Mouse (Mus musculus): Measurements from ENCODE around the gene Trmt2a. TPM values are rescaled to one million over a fixed set of nuclear protein-coding genes. Genes with fewer than 3 reads are reported as not detected.

Trmt2a gene
- polyA plus RNA-seq, 1 experiment from 2014 or later = 74.8 TPM

DNA sequence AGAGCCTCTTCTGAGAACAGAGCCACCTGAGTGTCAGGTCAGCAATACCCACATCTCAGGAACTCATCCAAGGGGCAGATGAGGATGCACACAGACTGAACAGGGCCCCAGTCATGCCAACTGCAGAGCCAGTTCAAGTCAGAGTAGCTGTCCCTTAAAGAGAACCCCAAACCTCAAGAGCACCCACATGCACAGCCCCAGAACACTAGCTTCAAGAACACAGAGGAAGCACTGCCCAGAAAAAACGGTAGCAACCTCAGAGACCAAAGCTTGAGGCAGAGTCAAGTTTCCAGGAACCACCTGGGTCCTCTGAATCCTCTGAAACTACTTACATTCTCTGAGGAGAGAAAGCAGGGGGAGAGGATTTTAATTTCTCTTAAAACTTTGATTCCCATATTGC is 15.0 kb upstream of the Trmt2a start:
- Histone ChIP-seq H3K4me3 (replicated peaks) (no peak overlapping the region), H3K9ac (no peak overlapping the region), H3K27me3 (peaks cover 35% of the 10 kb centered on the region)

GRCm38 (mm10) chr16:18233919-18234670 is 14.4 kb upstream of the Trmt2a start:
- Histone ChIP-seq H3K9me3 (replicated peaks) (no peaks in the 10 kb centered on the region), H3K9ac (peak overlapping the region; percentile 68), H3K4me3 (replicated peaks) (peak overlapping the region; percentile 66), H3K27me3 (peaks cover 35% of the 10 kb centered on the region), H3K36me3 (peaks cover 15% of the 10 kb centered on the region), H3K4me1 (replicated peaks) (peaks cover 63% of the 10 kb centered on the region), H3K27ac (no peak overlapping the region), H3K4me2 (peak overlapping the region; percentile 76)
- WGBS (ENCODE audit: insufficient replicate concordance) = 21% methylated on average over 13 of the region's 13 CpGs
- no peak for DNase-seq
- ATAC-seq (ENCODE audit: low read depth) = no peak

More for the DNA sequence above, 15.0 kb upstream of the Trmt2a start:
- 22% methylated on average over 1 of the region's 1 CpGs for WGBS (ENCODE audit: insufficient replicate concordance)
- Histone ChIP-seq H3K27ac (no peak overlapping the region), H3K36me3 (peaks cover 8% of the 10 kb centered on the region), H3K4me2 (no peak overlapping the region), H3K4me1 (replicated peaks) (peaks cover 65% of the 10 kb centered on the region), H3K9me3 (replicated peaks) (no peaks in the 10 kb centered on the region)
- DNase-seq (no peak), ATAC-seq (ENCODE audit: low read depth) (no peak)

- Histone ChIP-seq H3K27ac (peak within 1 kb of the TSS; percentile 43), H3K4me3 (replicated peaks) (peak within 1 kb of the TSS; percentile 66), H3K4me2 (peak within 1 kb of the TSS; percentile 76), H3K9ac (peak within 1 kb of the TSS; percentile 68), H3K36me3 (peaks cover 21% of the 10 kb centered on the region), H3K4me1 (replicated peaks) (peaks cover 56% of the 10 kb centered on the region), H3K27me3 (peaks cover 35% of the 10 kb centered on the region), H3K9me3 (replicated peaks) (no peaks in the 10 kb centered on the region)
- WGBS (ENCODE audit: insufficient replicate concordance) = under 1% methylated on average over 59 of the region's 79 CpGs
- no peak for DNase-seq
- ATAC-seq (ENCODE audit: low read depth) = peak; percentile 48
Observed at GRCm38 (mm10) chr16:18234671-18235388, 13.6 kb upstream of the Trmt2a start, which contains the start of gene Zdhhc8. Gene Zdhhc8, minus strand, starts transcription at chr16:18235136.

- peak overlapping the region; percentile 76 for H3K4me2 ChIP-seq
- no peaks in the 10 kb centered on the region for H3K9me3 ChIP-seq (replicated peaks)
- WGBS (ENCODE audit: insufficient replicate concordance) = 11% methylated on average over 19 of the region's 19 CpGs
- peak; percentile 22 for ATAC-seq (ENCODE audit: low read depth)
- peak overlapping the region; percentile 43 for H3K27ac ChIP-seq
- H3K4me3 ChIP-seq (replicated peaks) = peak overlapping the region; percentile 66
- peaks cover 50% of the 10 kb centered on the region for H3K4me1 ChIP-seq (replicated peaks)
- no peak for DNase-seq
- peak overlapping the region; percentile 68 for H3K9ac ChIP-seq
- peaks cover 35% of the 10 kb centered on the region for H3K27me3 ChIP-seq
- H3K36me3 ChIP-seq = peaks cover 28% of the 10 kb centered on the region
Observed at GRCm38 (mm10) chr16:18235389-18236065, 13.0 kb upstream of the Trmt2a start.

DNA sequence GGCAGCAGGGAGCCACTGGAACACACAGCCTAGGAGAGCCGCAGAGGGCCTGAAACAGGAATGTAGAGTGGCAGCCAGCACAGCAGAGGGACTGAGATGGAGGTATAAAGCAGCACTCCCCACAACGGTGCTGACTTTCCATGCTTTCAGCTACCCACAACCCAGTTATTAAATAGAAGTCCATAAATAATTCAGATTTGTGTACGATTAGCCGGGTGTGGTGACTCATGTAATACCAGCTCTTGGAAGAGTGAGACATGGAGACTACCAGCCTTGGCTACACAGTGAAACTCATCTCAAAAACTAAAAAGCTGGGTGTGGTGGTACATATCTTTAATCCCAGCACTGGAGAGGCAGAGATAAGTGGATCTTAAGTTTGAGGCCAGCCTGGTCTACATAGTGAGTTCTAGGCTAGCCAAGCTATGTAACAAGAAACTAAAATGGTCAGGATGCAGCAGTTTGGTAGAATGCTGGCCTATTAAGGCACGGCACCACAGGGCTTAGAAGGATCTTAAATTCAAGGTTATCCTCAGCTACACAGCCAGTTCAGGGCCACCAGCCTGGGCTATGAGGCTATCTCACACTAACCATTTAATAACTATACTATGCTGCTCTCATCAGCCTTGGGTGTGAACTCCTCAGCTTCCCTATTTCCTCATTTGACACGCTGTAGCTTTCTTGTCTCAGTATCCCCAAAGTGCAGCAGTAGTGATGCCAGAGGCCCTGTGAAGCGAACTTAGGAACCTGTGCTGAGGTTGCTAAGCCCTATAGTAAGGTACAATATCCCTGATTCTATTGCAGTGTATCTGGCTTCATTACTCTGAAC is 11.6 kb upstream of the Trmt2a start:
- ATAC-seq (ENCODE audit: low read depth) (peak; percentile 46), DNase-seq (no peak)
- no peak overlapping the region for H3K4me2 ChIP-seq
- peaks cover 50% of the 10 kb centered on the region for H3K4me1 ChIP-seq (replicated peaks)
- 65% methylated on average over 7 of the region's 7 CpGs for WGBS (ENCODE audit: insufficient replicate concordance)
- H3K9me3 ChIP-seq (replicated peaks) = no peaks in the 10 kb centered on the region
- peaks cover 35% of the 10 kb centered on the region for H3K27me3 ChIP-seq
- H3K36me3 ChIP-seq = peaks cover 42% of the 10 kb centered on the region
- H3K27ac ChIP-seq = no peak overlapping the region
- no peak overlapping the region for H3K4me3 ChIP-seq (replicated peaks)
- H3K9ac ChIP-seq = no peak overlapping the region

GRCm38 (mm10) chr16:18241581-18241980 is 6.9 kb upstream of the Trmt2a start:
- DNase-seq (no peak), ATAC-seq (ENCODE audit: low read depth) (no peak)
- Histone ChIP-seq H3K27ac (no peak overlapping the region), H3K36me3 (peaks cover 89% of the 10 kb centered on the region), H3K9me3 (replicated peaks) (no peaks in the 10 kb centered on the region), H3K4me2 (no peak overlapping the region), H3K9ac (no peak overlapping the region), H3K4me3 (replicated peaks) (no peak overlapping the region), H3K27me3 (no peaks in the 10 kb centered on the region), H3K4me1 (replicated peaks) (peaks cover 29% of the 10 kb centered on the region)
- 89% methylated on average over 10 of the region's 10 CpGs for WGBS (ENCODE audit: insufficient replicate concordance)

- Histone ChIP-seq H3K9me3 (replicated peaks) (no peaks in the 10 kb centered on the region), H3K4me3 (replicated peaks) (peak overlapping the region; percentile 94), H3K27ac (peak overlapping the region; percentile 91), H3K27me3 (no peaks in the 10 kb centered on the region), H3K4me1 (replicated peaks) (peaks cover 58% of the 10 kb centered on the region), H3K9ac (peak overlapping the region; percentile 93), H3K4me2 (peak overlapping the region; percentile 95), H3K36me3 (peaks cover 75% of the 10 kb centered on the region)
- WGBS (ENCODE audit: insufficient replicate concordance) = under 1% methylated on average over 33 of the region's 33 CpGs
- DNase-seq (no peak), ATAC-seq (ENCODE audit: low read depth) (no peak)
Observed at GRCm38 (mm10) chr16:18247521-18248399, 719 bp upstream of the Trmt2a start.

DNA sequence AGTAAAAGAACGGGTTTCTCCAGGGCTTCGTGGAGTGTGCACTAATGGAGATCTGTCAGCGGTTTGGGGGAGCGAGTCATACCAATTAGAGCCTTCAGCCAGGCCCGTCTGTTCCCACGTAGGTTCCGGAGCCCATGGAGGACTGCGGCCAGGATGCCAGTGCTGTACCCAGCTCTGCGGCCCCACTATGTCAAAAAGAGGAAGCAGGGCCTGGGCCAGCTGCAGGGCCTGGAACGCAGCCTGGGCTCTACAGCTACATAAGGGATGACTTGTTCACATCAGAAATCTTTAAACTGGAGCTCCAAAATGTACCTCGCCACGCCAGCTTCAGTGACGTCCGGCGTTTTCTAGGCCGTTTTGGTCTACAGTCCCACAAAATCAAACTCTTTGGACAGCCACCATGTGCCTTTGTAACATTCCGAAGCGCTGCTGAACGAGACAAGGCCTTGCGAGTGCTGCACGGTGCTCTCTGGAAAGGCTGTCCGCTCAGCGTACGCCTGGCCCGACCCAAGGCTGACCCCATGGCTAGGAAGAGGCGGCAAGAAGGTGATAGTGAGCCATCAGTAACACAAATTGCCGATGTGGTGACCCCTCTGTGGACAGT is 987 bp downstream of the Trmt2a start:
- H3K27me3 ChIP-seq = no peaks in the 10 kb centered on the region
- H3K4me2 ChIP-seq = peak overlapping the region; percentile 95
- no peaks in the 10 kb centered on the region for H3K9me3 ChIP-seq (replicated peaks)
- 3% methylated on average over 27 of the region's 27 CpGs for WGBS (ENCODE audit: insufficient replicate concordance)
- peak overlapping the region; percentile 94 for H3K4me3 ChIP-seq (replicated peaks)
- ATAC-seq (ENCODE audit: low read depth) = peak; percentile 9
- H3K9ac ChIP-seq = peak overlapping the region; percentile 93
- peaks cover 75% of the 10 kb centered on the region for H3K36me3 ChIP-seq
- peak overlapping the region; percentile 91 for H3K27ac ChIP-seq
- DNase-seq = peak; percentile 40
- peaks cover 63% of the 10 kb centered on the region for H3K4me1 ChIP-seq (replicated peaks)

DNA sequence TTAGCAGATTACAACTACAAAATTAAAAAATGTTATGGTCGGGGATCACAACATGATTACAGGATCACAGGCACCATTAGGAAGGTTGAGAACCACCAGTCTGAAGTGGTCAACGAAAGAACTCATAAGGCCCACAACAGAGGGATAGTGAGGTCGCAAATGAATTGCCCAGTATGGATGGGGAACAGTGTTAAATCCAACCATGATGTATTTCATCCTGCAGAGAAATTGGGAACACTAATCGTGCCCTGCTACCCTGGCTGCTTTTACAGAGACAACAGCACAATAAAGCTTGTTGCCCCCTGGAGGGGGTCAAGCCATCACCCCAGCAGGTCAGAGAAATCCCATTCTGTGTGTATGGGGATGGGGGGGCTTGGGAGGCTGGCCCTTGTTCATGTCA is 1.8 kb downstream of the Trmt2a start:
- 48% methylated on average over 4 of the region's 4 CpGs for WGBS (ENCODE audit: insufficient replicate concordance)
- H3K9me3 ChIP-seq (replicated peaks) = no peaks in the 10 kb centered on the region
- peaks cover 75% of the 10 kb centered on the region for H3K36me3 ChIP-seq
- ATAC-seq (ENCODE audit: low read depth) = no peak
- H3K4me3 ChIP-seq (replicated peaks) = peak overlapping the region; percentile 94
- H3K4me2 ChIP-seq = peak overlapping the region; percentile 95
- H3K9ac ChIP-seq = peak overlapping the region; percentile 93
- no peaks in the 10 kb centered on the region for H3K27me3 ChIP-seq
- H3K27ac ChIP-seq = peak overlapping the region; percentile 91
- no peak for DNase-seq
- H3K4me1 ChIP-seq (replicated peaks) = peaks cover 66% of the 10 kb centered on the region

Measured in liver, embryonic 13.5 days (tissue).